Mouse (Mus musculus): Measurements from ENCODE around the gene Rbfox1.

DNA sequence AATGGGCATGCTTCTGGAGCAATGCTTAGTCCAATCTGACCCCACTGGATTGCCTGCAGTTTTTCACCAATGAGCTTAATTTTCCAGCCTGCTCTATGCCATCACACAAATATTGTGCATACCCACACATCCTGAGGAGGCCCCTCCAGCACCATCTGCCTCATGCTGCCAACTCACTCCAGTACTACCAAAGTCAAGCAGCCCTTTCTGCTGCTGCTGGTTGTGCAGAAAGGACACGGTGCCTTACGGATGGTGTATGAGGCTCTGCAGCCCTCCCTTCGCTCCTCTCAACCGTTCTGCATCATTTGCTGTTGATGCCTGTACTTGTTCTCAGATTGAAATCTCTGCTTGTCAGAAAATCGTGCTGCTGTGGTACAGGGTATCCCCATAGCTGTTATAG lies 468.0 kb downstream of the Rbfox1 start:
- TF ChIP-seq CTCF (IDR thresholded peaks at IDR 0.05; ENCODE audit: insufficient read depth, low read length) = no peak
- no peak for TF ChIP-seq POLR2A (IDR thresholded peaks at IDR 0.05; ENCODE audit: borderline replicate concordance, extremely low read depth, low read depth, low read length)

All from lung, adult 2 months (tissue).